Mouse (Mus musculus) frontal cortex, adult 2 months (tissue): ENCODE measurements at regions not wholly inside any gene's neighbourhood (a gene's known extent, or its start where the extent isn't known, plus 50 kb on each side); places are given as distances from the start of the nearest gene placed in this dataset.

Source experiments
- DNase-seq, 2 experiments: peaks; one replicate each; pipeline ENCODE4 v3.0.0; 2022; ENCODE audit warnings: low spot score in 1 of 2; ENCODE audit errors: extremely low spot score in 1 of 2

- DNase-seq: no peak
Observed at GRCm38 (mm10) chr5:42620698-42621097, 552.9 kb downstream of the Gm16223 start.

- no peak for DNase-seq
Observed at GRCm38 (mm10) chr5:42636162-42636823, 568.5 kb downstream of the Gm16223 start.

- DNase-seq: no peak
Observed at GRCm38 (mm10) chr5:42656460-42656859, 576.5 kb upstream of the Cpeb2 start.

GRCm38 (mm10) chr5:42659994-42660393 lies 573.0 kb upstream of the Cpeb2 start:
- DNase-seq: no peak

- no peak for DNase-seq
Observed at GRCm38 (mm10) chr5:42679617-42680016, 553.4 kb upstream of the Cpeb2 start.

- DNase-seq: no peak
Observed at GRCm38 (mm10) chr5:42685356-42686057, 547.5 kb upstream of the Cpeb2 start.

GRCm38 (mm10) chr5:42687176-42687575 lies 545.8 kb upstream of the Cpeb2 start:
- DNase-seq: no peak
